Mouse (Mus musculus): Measurements from ENCODE around the gene Gpr137.
A peak's percentile ranks its signal among the peaks of the same experiment; 100 is the strongest.

The Gpr137 gene

DNA sequence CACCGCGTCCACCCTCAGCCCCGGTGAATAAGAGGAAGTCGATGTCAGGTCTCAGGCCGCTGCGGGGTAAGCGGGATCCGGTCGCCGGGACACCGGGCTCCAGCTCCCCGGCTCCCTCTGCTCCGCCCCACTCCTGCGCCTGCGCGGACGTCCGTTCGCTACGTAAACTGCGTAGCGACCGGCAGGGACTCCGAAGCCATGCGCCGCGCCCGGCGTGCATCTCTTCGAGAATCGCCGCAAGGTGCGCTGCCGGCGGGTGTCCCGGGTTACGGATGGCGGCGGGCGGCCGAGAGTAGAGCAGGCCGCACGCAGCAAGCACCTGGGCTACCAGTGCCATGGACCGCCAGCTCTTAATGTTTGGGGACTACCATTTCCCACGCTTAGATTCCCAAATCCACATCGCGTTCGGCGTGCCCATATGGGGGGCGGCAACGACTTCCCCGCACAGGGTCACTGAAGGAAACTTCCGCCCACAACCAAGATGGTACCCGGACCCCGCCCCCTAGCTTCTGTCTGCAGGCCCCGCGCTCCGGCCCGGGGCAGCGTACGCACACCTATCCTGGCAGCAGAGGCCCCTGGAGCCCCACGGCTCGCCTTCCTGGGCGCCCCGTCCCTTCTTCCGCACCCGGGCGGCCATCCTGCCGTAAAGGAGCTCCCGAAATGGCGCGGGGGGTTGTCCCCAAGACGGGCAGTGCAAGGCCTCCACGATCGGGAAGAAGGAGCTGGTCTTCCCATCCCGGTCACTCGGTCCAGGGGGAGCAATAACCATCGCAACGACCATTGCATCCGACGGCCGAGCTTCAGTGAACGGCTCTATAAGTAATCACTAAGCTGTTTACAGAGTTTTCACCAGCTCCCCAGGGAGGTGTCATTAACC lies 670 bp downstream of the Gpr137 start, which contains the start of gene Bad:
Bad (plus strand) TSS at position 490 of the 877 bp plus-strand sequence.
- peak; percentile 89 to 90 for DNase-seq (ENCODE audit: low spot score in 2 of 2)

- no peak for DNase-seq (ENCODE audit: low spot score in 2 of 2)
Observed at GRCm38 (mm10) chr19:6940396-6941351, 1.6 kb downstream of the Gpr137 start.

GRCm38 (mm10) chr19:6939106-6940002 lies 2.9 kb downstream of the Gpr137 start:
- DNase-seq (ENCODE audit: low spot score in 2 of 2) = no peak

- no peak for DNase-seq (ENCODE audit: low spot score in 2 of 2)
Observed at GRCm38 (mm10) chr19:6937541-6938465, 4.5 kb downstream of the Gpr137 start.

- no peak for DNase-seq (ENCODE audit: low spot score in 2 of 2)
Observed at GRCm38 (mm10) chr19:6936299-6936698, 6.0 kb downstream of the Gpr137 start.

GRCm38 (mm10) chr19:6934195-6934977 lies 7.9 kb downstream of the Gpr137 start, which contains the start of gene Kcnk4:
TSS of gene Kcnk4 (minus strand) at chr19:6934515.
- DNase-seq (ENCODE audit: low spot score in 2 of 2) = no peak

- no peak for DNase-seq (ENCODE audit: low spot score in 2 of 2)
Observed at GRCm38 (mm10) chr19:6933436-6934194, 8.7 kb downstream of the Gpr137 start.

DNA sequence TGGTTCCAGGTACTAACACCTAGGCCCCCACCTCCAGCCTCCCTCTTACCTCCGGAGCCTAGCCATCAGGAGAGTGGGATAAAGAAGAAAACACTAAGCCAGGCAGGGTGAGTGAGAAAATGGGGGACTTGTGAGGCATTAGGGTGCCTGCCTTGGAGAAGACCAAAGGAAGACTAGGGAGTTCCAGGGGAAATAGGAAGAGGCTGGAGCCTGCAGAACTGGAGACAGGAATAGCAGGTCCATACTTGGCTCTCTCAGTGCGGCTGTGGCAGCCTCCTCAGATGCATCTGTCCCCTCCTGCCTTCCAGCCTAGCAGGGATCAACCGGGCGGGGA lies 9.2 kb downstream of the Gpr137 start:
- DNase-seq (ENCODE audit: low spot score in 2 of 2) = no peak

GRCm38 (mm10) chr19:6932018-6932417 lies 10.3 kb downstream of the Gpr137 start:
- DNase-seq (ENCODE audit: low spot score in 2 of 2) = no peak

- DNase-seq (ENCODE audit: low spot score in 2 of 2) = no peak
Observed at GRCm38 (mm10) chr19:6931002-6931401, 11.3 kb downstream of the Gpr137 start.

- no peak for DNase-seq (ENCODE audit: low spot score in 2 of 2)
Observed at GRCm38 (mm10) chr19:6928080-6928479, 14.2 kb downstream of the Gpr137 start.

GRCm38 (mm10) chr19:6926559-6927255 lies 15.6 kb downstream of the Gpr137 start:
- no peak for DNase-seq (ENCODE audit: low spot score in 2 of 2)

DNA sequence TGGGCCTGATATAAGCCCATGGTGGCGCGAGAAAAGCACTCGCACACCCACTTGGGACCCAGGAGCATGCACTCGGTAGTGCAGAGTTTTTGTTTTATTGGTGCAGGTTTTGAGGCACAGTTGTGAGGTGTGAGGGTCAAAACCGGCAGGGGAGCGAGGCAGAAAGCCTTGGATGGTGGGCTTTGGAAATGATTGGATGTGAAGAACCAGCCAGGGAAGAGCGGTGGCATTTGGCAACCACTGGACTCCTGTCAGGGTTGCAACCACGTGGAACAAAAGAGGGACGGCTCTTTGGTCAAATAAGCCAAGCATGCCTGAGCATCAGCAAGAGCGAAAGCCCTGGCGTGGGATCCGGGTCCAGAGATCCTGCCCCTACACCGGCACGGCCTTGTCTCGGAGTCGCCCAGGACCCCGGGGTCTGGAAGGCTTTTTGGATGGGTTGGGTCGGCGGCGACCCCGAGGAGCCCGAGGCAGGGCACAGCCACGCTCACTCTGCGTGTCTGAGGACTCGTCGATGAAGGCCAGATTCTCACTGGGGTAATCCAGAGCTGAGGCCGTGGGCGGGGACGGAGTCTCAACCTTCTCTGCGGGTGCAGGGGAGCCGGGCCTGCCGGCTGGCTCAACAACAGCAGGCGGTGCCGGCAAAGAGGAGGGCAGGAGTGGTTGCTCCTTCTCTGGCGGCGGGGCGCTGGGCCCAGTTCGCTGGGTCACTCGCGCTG lies 16.5 kb downstream of the Gpr137 start:
- no peak for DNase-seq (ENCODE audit: low spot score in 2 of 2)

GRCm38 (mm10) chr19:6925307-6925573 lies 17.0 kb downstream of the Gpr137 start, which contains the start of gene Catsperz:
TSS of gene Catsperz (minus strand) at chr19:6925380.
- no peak for DNase-seq (ENCODE audit: low spot score in 2 of 2)

- peak; percentile 68 to 79 for DNase-seq (ENCODE audit: low spot score in 2 of 2)
Observed at GRCm38 (mm10) chr19:6924461-6925306, 17.6 kb downstream of the Gpr137 start.

- no peak for DNase-seq (ENCODE audit: low spot score in 2 of 2)
Observed at GRCm38 (mm10) chr19:6922901-6923735, 19.2 kb downstream of the Gpr137 start.
